Mouse (Mus musculus): ENCODE measurements around the gene Gramd4.

Gene Gramd4

GRCm38 (mm10) chr15:86113342-86113710 lies 55.8 kb downstream of the Gramd4 start:
- DNase-seq (ENCODE audit: low read depth, low spot score), result peak; percentile 28

- DNase-seq (ENCODE audit: low read depth, low spot score), result no peak
These were observed 58.9 kb downstream of the Gramd4 start for GRCm38 (mm10) chr15:86116421-86116820.

GRCm38 (mm10) chr15:86117115-86118100 lies 59.9 kb downstream of the Gramd4 start:
- no peak for DNase-seq (ENCODE audit: low read depth, low spot score)

GRCm38 (mm10) chr15:86119186-86119585 lies 61.7 kb downstream of the Gramd4 start:
- no peak for DNase-seq (ENCODE audit: low read depth, low spot score)

GRCm38 (mm10) chr15:86122261-86122949 lies 64.9 kb downstream of the Gramd4 start:
- DNase-seq (ENCODE audit: low read depth, low spot score), result no peak

GRCm38 (mm10) chr15:86123409-86123808 lies 65.9 kb downstream of the Gramd4 start:
- no peak for DNase-seq (ENCODE audit: low read depth, low spot score)

GRCm38 (mm10) chr15:86124359-86124758 lies 66.9 kb downstream of the Gramd4 start:
- DNase-seq (ENCODE audit: low read depth, low spot score), result peak; percentile 76

- no peak for DNase-seq (ENCODE audit: low read depth, low spot score)
These were observed 71.5 kb downstream of the Gramd4 start for GRCm38 (mm10) chr15:86129036-86129435.

- DNase-seq (ENCODE audit: low read depth, low spot score), result no peak
These were observed 73.2 kb downstream of the Gramd4 start for GRCm38 (mm10) chr15:86130657-86131056.

- peak; percentile 70 for DNase-seq (ENCODE audit: low read depth, low spot score)
These were observed 77.7 kb downstream of the Gramd4 start for GRCm38 (mm10) chr15:86134941-86135783.

- DNase-seq (ENCODE audit: low read depth, low spot score), result peak; percentile 47
These were observed 80.1 kb downstream of the Gramd4 start for GRCm38 (mm10) chr15:86137638-86138037.

- peak; percentile 38 for DNase-seq (ENCODE audit: low read depth, low spot score)
These were observed 82.8 kb downstream of the Gramd4 start for GRCm38 (mm10) chr15:86140323-86140722.

- DNase-seq (ENCODE audit: low read depth, low spot score), result no peak
These were observed 87.1 kb downstream of the Gramd4 start for GRCm38 (mm10) chr15:86144577-86144976.

GRCm38 (mm10) chr15:86145046-86145445 lies 87.6 kb downstream of the Gramd4 start:
- DNase-seq (ENCODE audit: low read depth, low spot score), result no peak

- no peak for DNase-seq (ENCODE audit: low read depth, low spot score)
These were observed 89.4 kb downstream of the Gramd4 start for GRCm38 (mm10) chr15:86146922-86147321.

- no peak for DNase-seq (ENCODE audit: low read depth, low spot score)
These were observed 93.1 kb downstream of the Gramd4 start for GRCm38 (mm10) chr15:86150593-86150992.

- no peak for DNase-seq (ENCODE audit: low read depth, low spot score)
These were observed 96.0 kb downstream of the Gramd4 start for GRCm38 (mm10) chr15:86153481-86153960.

- DNase-seq (ENCODE audit: low read depth, low spot score), result no peak
These were observed 99.0 kb downstream of the Gramd4 start for GRCm38 (mm10) chr15:86156492-86156891.

- DNase-seq (ENCODE audit: low read depth, low spot score), result no peak
These were observed 101.6 kb downstream of the Gramd4 start for GRCm38 (mm10) chr15:86159093-86159492.

- no peak for DNase-seq (ENCODE audit: low read depth, low spot score)
These were observed 102.2 kb downstream of the Gramd4 start for GRCm38 (mm10) chr15:86159719-86160118.

- DNase-seq (ENCODE audit: low read depth, low spot score), result peak; percentile 34
These were observed 103.4 kb downstream of the Gramd4 start for GRCm38 (mm10) chr15:86160906-86161305.
